Mouse (Mus musculus) kidney, embryonic 16.5 days (tissue): Measurements from ENCODE around the gene Fscn2. TPM values are rescaled to one million over a fixed set of nuclear protein-coding genes. Genes with fewer than 3 reads are reported as not detected.

Experiments
- ATAC-seq: fragments of 200-750 bp; cut with Nextera tagmentation; 2 replicates; pipeline ENCODE4 v1.8.0; 2017; ENCODE audit warnings: moderate TSS enrichment; ENCODE audit not compliant: low FRiP score, low TSS enrichment
- H3K27ac ChIP-seq: fragments of 300-500 bp; sonication (generic); 2 replicates; pipeline ENCODE4 v1.5.1; 2014; ENCODE audit warnings: low read length
- H3K27me3 ChIP-seq: fragments of 300-500 bp; sonication (generic); 2 replicates; pipeline ENCODE4 v1.6.1; 2014; ENCODE audit warnings: low read length, control low read depth, mixed read lengths; ENCODE audit not compliant: insufficient read depth
- H3K36me3 ChIP-seq: fragments of 300-500 bp; sonication (generic); 2 replicates; pipeline ENCODE4 v1.6.1; 2014; ENCODE audit warnings: low read length, control low read depth, mixed read lengths; ENCODE audit not compliant: insufficient read depth
- H3K4me1 ChIP-seq: fragments of 300-500 bp; sonication (generic); 2 replicates; pipeline ENCODE4 v1.6.1; 2014; ENCODE audit warnings: low read length, control low read depth, mixed read lengths; ENCODE audit not compliant: insufficient read depth
- H3K4me2 ChIP-seq: fragments of 300-500 bp; sonication (generic); replicated peaks from 2 replicates; pipeline ENCODE4 v1.6.1; 2014; ENCODE audit warnings: low read depth, low read length
- H3K4me3 ChIP-seq: fragments of 300-500 bp; sonication (generic); 2 replicates; pipeline ENCODE4 v1.5.1; 2014; ENCODE audit warnings: mild to moderate bottlenecking, low read length
- H3K9ac ChIP-seq: fragments of 300-500 bp; sonication (generic); replicated peaks from 2 replicates; pipeline ENCODE4 v1.6.1; 2014; ENCODE audit warnings: low read length
- H3K9me3 ChIP-seq: fragments of 300-500 bp; sonication (generic); 2 replicates; pipeline ENCODE4 v1.6.1; 2016; ENCODE audit warnings: low read length, control low read depth
- WGBS: fragments of 180-500 bp; shearing (Covaris S2); extraction: QIAGEN DNeasy Blood & Tissue Kit; methylation state at CpG from one replicate; pipeline ENCODE4 v1.1.7; 2014; 5-methylcytosine and 5-hydroxymethylcytosine counted together
- polyA plus RNA-seq: library from polyadenylated mRNA; unstranded; fragments of >200 nt; fragmentation: Nextera tagmentation; extraction: Ambion mirVana; gene quantifications from 2 replicates; pipeline ENCODE4 v1.2.1, GENCODE M21; 2015

Gene Fscn2
- polyA plus RNA-seq, 1 experiment from 2014 or later = 0.82 TPM

GRCm38 (mm10) chr11:120375324-120375723, 14.0 kb downstream of the Fscn2 start:
- no peak overlapping the region for H3K27ac ChIP-seq
- no peak overlapping the region for H3K4me2 ChIP-seq
- ATAC-seq = no peak
- peaks cover 54% of the 10 kb centered on the region for H3K36me3 ChIP-seq
- H3K9ac ChIP-seq = no peak overlapping the region
- H3K9me3 ChIP-seq = no peaks in the 10 kb centered on the region
- WGBS = 91% methylated on average over 10 of the region's 10 CpGs
- no peaks in the 10 kb centered on the region for H3K27me3 ChIP-seq
- H3K4me1 ChIP-seq = peaks cover 21% of the 10 kb centered on the region
- no peak overlapping the region for H3K4me3 ChIP-seq

GRCm38 (mm10) chr11:120376302-120377160, 15.2 kb downstream of the Fscn2 start:
- H3K4me2 ChIP-seq = no peak overlapping the region
- WGBS = 88% methylated on average over 17 of the region's 17 CpGs
- H3K4me1 ChIP-seq = peaks cover 21% of the 10 kb centered on the region
- ATAC-seq = no peak
- no peaks in the 10 kb centered on the region for H3K9me3 ChIP-seq
- H3K27me3 ChIP-seq = no peaks in the 10 kb centered on the region
- H3K9ac ChIP-seq = 0 out of 2 replicates have a peak overlapping the region, but pooled peaks have one; percentile 22
- no peak overlapping the region for H3K27ac ChIP-seq
- H3K4me3 ChIP-seq = 0 out of 2 replicates have a peak overlapping the region, but pooled peaks have one; percentile 2
- H3K36me3 ChIP-seq = peaks cover 65% of the 10 kb centered on the region

GRCm38 (mm10) chr11:120377337-120377736, 16.0 kb downstream of the Fscn2 start:
- WGBS = 71% methylated on average over 10 of the region's 10 CpGs
- no peak for ATAC-seq
- Histone ChIP-seq H3K27me3 (no peaks in the 10 kb centered on the region), H3K4me3 (peak overlapping the region; percentile 91), H3K4me1 (peaks cover 21% of the 10 kb centered on the region), H3K27ac (no peak overlapping the region), H3K9me3 (no peaks in the 10 kb centered on the region), H3K4me2 (peak overlapping the region; percentile 91), H3K36me3 (peaks cover 65% of the 10 kb centered on the region), H3K9ac (peak overlapping the region; percentile 83)

- peaks cover 21% of the 10 kb centered on the region for H3K4me1 ChIP-seq
- H3K27ac ChIP-seq = peak overlapping the region; percentile 38; the same call in 1 of the 2 replicates
- peak overlapping the region; percentile 91 for H3K4me3 ChIP-seq
- H3K36me3 ChIP-seq = peaks cover 67% of the 10 kb centered on the region
- 3% methylated on average over 39 of the region's 40 CpGs for WGBS
- no peaks in the 10 kb centered on the region for H3K9me3 ChIP-seq
- ATAC-seq = peak; percentile 54
- no peaks in the 10 kb centered on the region for H3K27me3 ChIP-seq
- H3K9ac ChIP-seq = peak overlapping the region; percentile 83
- peak overlapping the region; percentile 91 for H3K4me2 ChIP-seq
Measured at GRCm38 (mm10) chr11:120378031-120378610, 16.8 kb downstream of the Fscn2 start.

GRCm38 (mm10) chr11:120378611-120379540, 17.5 kb downstream of the Fscn2 start, which contains the start of gene Faap100:
Gene Faap100, minus strand, starts transcription at chr11:120378764.
- H3K4me3 ChIP-seq = peak within 1 kb of the TSS; percentile 91
- H3K27me3 ChIP-seq = no peaks in the 10 kb centered on the region
- peak within 1 kb of the TSS; percentile 81 for H3K27ac ChIP-seq
- H3K36me3 ChIP-seq = peaks cover 63% of the 10 kb centered on the region
- WGBS = 5% methylated on average over 54 of the region's 54 CpGs
- ATAC-seq = peak; percentile 90
- H3K9me3 ChIP-seq = no peaks in the 10 kb centered on the region
- peak within 1 kb of the TSS; percentile 83 for H3K9ac ChIP-seq
- H3K4me2 ChIP-seq = peak within 1 kb of the TSS; percentile 91
- peaks cover 21% of the 10 kb centered on the region for H3K4me1 ChIP-seq

GRCm38 (mm10) chr11:120380271-120380670, 18.9 kb downstream of the Fscn2 start:
- H3K9me3 ChIP-seq = no peaks in the 10 kb centered on the region
- H3K9ac ChIP-seq = no peak overlapping the region
- H3K4me1 ChIP-seq = peaks cover 21% of the 10 kb centered on the region
- no peaks in the 10 kb centered on the region for H3K27me3 ChIP-seq
- H3K36me3 ChIP-seq = peaks cover 61% of the 10 kb centered on the region
- 95% methylated on average over 3 of the region's 3 CpGs for WGBS
- no peak overlapping the region for H3K27ac ChIP-seq
- H3K4me3 ChIP-seq = no peak overlapping the region
- no peak for ATAC-seq
- H3K4me2 ChIP-seq = no peak overlapping the region

GRCm38 (mm10) chr11:120381157-120381556, 19.8 kb downstream of the Fscn2 start:
- Histone ChIP-seq H3K27me3 (no peaks in the 10 kb centered on the region), H3K4me1 (peaks cover 21% of the 10 kb centered on the region), H3K9me3 (no peaks in the 10 kb centered on the region), H3K4me3 (no peak overlapping the region), H3K4me2 (no peak overlapping the region), H3K36me3 (peaks cover 58% of the 10 kb centered on the region), H3K9ac (peak overlapping the region; percentile 26; the same call in 1 of the 2 replicates), H3K27ac (no peak overlapping the region)
- ATAC-seq = no peak
- WGBS = 83% methylated on average over 4 of the region's 4 CpGs

GRCm38 (mm10) chr11:120382509-120382908, 21.2 kb downstream of the Fscn2 start:
- Histone ChIP-seq H3K27ac (no peak overlapping the region), H3K9ac (no peak overlapping the region), H3K27me3 (no peaks in the 10 kb centered on the region), H3K4me1 (peaks cover 16% of the 10 kb centered on the region), H3K9me3 (no peaks in the 10 kb centered on the region), H3K4me2 (no peak overlapping the region), H3K36me3 (peaks cover 56% of the 10 kb centered on the region), H3K4me3 (no peak overlapping the region)
- WGBS = 89% methylated on average over 9 of the region's 9 CpGs
- no peak for ATAC-seq

- Histone ChIP-seq H3K27ac (no peak overlapping the region), H3K36me3 (peaks cover 52% of the 10 kb centered on the region), H3K9me3 (no peaks in the 10 kb centered on the region), H3K4me2 (no peak overlapping the region), H3K4me3 (no peak overlapping the region), H3K4me1 (no peaks in the 10 kb centered on the region), H3K9ac (no peak overlapping the region), H3K27me3 (no peaks in the 10 kb centered on the region)
- no peak for ATAC-seq
- 93% methylated on average over 6 of the region's 6 CpGs for WGBS
Measured at GRCm38 (mm10) chr11:120386632-120387031, 25.3 kb downstream of the Fscn2 start.
